Mouse (Mus musculus): ENCODE measurements around the gene Dhrs7. TPM values are rescaled to one million over a fixed set of nuclear protein-coding genes. Genes with fewer than 3 reads are reported as not detected.

The Dhrs7 gene
- polyA plus RNA-seq (2017; shearing (Covaris generic)): 52.1 TPM

GRCm38 (mm10) chr12:72664735-72665337, at the start of gene Dhrs7:
TSS of gene Dhrs7 (minus strand) at chr12:72664909.

GRCm38 (mm10) chr12:72649611-72650330, 14.9 kb downstream of the Dhrs7 start, which contains the start of gene Gm4756:
TSS of gene Gm4756 (minus strand) at chr12:72649661.

Other genes with a start within 250 kb of the Dhrs7 start
- gene Lrrc9, start 223.0 kb downstream of the Dhrs7 start, polyA plus RNA-seq (2017; shearing (Covaris generic)): 0.40 TPM
- gene Pcnx4, start 128.5 kb downstream of the Dhrs7 start, polyA plus RNA-seq (2017; shearing (Covaris generic)): 5.2 TPM
- gene Gm4756, start 15.2 kb downstream of the Dhrs7 start, polyA plus RNA-seq (2017; shearing (Covaris generic)): not detected
- 93.8 TPM for gene Ppm1a, start 92.5 kb upstream of the Dhrs7 start, polyA plus RNA-seq (2017; shearing (Covaris generic))